Mouse (Mus musculus) fat pad, adult 2 months (tissue): ENCODE data around the gene Mrps21.
"Not testable (repeated sequence)": the region's sequence is repeated elsewhere in the genome, so short reads cannot be mapped to it uniquely, and the experiment has no call there.

Source experiments
- DNase-seq: peaks from one replicate; pipeline ENCODE4 v3.0.0-alpha.2; 2011; ENCODE audit warnings: low read depth, low spot score; ENCODE audit errors: extremely low read depth

Gene Mrps21

DNA sequence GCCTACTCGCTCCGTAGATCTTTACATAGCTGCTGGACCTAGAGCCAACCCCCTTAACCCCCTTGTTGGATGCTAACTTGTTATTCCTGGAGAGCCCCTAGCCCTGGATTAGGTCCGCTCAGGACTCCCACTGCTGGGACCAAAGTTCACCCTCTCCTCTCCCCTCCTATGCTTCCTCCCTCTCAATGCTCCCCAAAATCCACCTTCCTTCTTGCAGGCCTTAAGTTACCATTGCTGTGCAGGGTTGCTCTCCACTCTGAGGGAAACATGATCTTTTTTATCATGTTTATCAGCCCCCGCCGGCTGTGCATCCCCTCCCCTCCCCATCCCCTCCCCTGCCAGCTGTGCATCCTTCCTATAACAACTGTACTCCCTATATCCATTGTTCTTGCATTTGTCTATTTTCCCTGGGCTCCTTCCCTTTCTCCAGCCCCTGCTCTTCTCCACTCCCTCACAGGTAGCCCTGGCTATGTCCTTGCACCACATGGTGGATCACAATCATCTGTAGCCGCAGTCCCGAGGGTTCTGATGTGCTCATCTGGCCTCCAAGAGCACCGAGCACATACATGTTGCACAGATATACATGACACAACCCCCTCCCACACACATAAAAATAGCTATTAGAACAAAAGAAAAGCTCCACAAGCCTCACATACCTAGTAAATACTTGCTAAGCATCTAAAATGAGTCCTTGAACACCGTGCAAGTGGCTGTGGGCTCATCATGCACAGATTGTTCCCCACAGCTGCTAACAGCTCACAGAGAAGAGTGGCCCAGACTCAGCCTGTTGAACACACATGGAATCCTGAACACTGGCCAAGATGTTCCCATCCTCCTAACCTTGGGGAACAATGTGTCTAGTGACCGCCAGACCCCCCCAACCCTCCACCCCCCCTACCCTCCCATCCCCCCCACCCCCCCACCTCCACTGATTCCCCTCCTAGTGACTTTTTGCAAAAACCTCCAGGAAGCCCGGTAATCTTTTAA is 21.0 kb upstream of the Mrps21 start:
- no peak for DNase-seq

DNA sequence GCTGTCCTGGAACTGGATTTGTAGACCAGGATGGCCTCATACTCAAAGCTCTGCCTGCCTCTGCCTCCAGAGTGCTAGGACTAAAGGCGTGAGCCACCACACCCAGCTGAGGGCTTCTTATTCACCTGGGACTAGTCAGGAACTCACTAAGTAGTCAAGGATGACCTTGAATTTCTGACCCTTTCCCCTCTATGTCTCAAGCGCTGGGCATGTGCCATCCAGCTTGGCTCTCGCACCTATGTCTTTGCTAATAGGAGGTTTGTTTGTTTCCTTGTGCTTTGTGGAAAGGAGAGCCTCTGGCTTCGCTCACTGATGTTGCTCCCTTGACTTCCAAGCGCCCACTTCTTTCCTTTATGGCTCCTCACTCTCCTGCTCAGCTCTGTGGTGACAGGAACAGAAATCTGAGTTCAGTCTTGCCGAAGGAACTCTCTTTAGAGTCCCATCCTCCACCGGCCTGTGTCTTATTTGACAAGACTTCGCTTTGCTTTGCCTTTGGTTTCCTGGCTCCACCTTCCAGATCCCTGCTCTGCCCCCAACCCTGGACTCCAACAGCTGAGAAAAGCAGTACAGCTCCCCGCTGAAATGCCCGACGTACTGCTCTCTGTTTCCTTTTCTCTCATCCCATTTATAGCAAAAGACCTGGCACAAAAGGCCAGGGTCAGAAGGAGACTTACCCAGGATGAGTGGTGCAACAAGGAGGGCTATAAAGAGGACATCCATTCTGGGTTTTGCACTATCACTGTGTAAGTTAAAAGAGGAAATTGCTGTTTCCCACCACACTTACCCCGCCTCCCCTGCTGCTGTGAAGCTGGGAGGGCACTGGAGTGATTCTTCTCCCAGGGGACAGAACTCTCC is 20.1 kb upstream of the Mrps21 start, which contains the start of gene BC028528:
Gene BC028528, minus strand, starts transcription at position 795 of the 855 bp plus-strand sequence.
- DNase-seq, result no peak

DNA sequence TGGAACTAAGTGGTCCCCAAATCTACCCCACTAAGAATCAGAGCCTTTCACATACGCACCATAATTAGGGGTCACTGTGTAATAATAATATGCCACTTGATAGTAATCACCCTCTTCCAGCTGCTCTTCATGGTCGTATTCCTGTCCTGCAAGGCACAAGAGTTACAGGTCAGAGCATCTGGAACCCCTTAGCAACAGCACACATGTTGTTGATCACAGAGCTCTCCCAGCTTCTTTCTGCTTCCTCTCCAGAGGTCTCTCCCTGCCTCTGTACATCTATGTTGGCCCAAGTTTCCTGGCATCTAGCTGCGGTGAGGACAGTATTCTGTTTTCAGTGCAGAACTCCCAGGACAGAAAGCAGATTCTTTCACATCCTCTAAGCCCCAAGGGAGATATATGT is 18.3 kb upstream of the Mrps21 start:
- DNase-seq, result no peak

DNA sequence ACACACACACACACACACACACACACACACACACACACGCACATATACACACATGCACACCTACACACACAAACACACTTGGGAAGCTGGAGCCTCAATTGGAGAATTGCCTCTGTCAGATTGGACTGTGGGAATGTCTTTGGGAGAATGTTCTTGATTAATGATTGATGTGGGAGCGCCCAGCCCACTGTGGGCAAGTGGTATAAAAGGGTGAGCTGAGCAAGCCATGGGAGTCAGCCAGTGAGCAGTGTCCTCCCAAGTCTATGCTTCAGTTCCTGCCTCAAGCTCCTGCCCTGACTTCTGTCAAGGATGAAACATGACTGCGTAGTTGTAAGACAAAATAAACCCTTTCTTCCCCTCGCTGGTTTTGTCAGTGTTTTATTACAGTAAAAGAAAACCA is 16.3 kb upstream of the Mrps21 start:
- no peak for DNase-seq

DNA sequence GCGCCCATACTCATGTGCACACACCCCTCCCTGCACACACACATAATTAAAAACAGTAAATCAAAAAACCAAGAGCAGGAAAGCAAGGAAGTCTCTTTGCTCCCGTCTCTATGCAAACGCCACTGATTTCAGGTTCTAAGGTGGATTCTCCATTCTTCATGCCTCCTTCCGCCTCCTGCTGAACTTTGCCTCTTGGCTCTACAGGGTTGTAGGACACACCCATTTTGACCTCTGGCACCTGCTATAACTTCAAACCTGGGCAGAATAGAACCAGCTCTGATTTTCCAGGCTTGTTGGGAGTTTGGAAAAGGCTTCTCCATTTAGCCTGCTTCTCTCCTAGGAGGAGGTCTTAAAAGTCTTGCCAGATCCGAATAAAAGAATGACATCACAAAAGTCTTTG is 13.1 kb upstream of the Mrps21 start:
- no peak for DNase-seq

DNA sequence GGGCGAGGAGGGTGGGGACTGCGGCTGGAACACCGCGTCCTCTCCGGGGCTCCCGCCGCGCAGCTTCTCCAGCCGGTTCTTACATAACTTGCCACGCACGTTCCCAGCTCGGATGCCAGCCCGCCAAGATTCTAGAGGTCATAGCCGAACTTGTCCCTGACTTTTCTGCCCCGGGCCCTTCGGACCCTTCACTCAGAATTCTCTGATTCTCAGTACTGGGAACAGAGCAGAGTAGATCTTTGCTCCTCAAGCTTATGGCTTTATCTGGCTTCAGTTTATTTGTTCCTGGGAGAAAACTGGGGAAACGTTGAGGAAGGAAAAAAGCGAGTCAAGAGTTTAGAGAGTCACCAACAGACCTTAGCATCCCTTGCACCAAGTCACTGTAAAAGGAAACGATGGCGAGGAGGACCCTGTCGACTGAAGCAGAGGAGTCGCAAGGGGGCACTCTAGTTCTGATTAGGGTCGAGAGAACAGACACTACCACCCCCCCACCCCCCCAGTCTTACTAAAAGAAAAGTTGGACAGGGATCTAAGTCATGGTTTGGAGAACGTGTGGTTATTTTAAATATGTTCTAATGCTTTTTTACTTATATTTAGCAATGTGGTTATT is 11.6 kb upstream of the Mrps21 start:
- no peak for DNase-seq

DNA sequence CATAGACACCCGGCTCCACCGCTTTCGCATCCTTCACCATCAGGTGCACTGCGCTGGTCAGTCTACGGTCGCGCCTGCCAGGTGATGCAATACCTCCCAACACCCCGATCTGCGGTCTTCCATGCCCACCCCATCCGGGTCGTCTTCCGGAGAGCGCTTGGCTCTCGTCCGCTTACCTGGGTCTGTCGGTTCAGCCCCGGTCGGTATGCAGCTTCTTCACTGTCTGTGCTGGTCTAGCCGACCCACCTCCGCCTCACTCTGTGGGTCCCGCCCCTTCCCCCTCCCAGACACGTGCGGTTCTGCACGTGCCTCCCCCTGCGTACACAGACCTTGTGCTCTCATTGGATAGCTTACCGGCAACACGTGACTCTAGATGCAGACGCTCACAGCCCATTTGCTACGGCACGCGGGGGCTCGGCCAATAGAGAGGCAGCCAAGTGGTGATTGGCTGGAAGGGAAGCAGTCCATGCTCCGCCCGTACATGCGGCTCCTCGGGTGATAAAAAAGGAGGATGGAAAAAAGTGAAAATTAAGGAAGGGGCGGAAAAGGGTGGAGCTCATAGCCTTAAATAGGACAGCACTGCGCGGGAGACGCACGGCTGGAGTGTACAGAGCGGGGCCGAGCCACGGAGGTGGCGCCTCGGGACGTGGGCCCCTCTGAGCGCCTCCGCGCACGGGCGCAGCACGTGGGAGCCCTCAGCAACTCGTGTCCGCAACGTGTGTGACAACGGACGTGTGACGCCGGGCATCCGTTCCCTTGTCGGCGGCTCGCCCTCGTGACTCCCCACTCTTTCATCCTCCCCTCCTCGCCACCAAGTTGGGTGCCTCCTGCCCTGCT is 10.9 kb upstream of the Mrps21 start, which contains the start of gene Ciart:
Gene Ciart, minus strand, starts transcription at position 273 of the 837 bp plus-strand sequence.
- no peak for DNase-seq

DNA sequence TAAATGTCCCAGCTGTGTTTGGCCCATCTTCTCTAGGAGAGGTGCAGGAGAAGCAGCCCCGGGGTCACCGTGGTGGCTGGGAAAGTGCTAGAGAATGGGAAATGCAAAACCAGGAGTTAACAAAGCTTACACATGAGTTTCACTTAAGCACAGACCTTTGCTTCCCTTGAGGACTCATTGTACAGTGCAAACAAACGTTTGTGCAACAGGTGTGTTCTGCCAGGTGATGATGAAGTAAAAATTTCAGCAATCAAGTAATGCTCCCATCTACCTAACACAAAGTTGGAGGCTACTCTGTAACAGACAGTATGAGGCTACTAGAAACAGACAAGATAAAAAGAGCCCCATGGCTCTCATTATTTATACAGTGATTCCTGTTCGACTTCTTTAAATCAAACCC is 7.7 kb upstream of the Mrps21 start:
- no peak for DNase-seq

DNA sequence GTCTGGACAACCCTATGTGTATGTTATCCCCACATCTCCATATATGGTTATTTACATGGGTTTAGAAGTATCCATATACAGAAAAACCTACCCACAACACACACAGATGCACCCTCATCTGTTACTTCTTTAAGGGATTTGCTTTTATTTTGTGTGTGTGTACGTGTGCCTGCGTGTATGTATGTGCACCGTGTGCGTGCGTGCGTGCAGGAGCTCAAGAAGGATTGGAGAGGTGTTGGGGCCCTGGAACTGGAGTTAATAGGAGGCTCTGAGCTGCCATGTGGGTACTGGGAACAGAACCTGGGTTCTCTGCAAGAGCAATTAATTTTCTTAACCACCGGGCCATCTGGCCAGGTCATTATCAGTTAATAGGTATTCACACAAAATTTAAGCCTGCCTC is 729 bp upstream of the Mrps21 start:
- no peak for DNase-seq

DNA sequence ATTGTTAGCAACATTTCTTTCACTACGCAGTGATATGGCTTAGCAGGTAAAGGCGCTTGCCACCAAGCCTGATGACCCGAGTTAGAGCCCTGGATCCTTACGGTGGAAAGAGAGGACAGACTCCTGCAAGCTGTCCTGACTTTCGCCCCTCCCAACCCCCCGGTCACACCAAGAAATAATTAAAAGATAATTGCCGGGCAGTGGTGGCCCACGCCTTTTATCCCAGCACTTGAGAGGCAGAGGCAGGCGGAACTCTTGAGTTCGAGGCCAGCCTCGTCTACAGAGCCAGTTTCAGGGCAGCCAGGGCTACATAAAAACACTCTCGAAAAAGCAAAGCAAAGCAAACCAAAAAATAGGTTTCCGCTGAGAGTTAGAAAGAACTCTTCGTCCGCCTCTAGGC is 343 bp downstream of the Mrps21 start:
- DNase-seq, result no peak

DNA sequence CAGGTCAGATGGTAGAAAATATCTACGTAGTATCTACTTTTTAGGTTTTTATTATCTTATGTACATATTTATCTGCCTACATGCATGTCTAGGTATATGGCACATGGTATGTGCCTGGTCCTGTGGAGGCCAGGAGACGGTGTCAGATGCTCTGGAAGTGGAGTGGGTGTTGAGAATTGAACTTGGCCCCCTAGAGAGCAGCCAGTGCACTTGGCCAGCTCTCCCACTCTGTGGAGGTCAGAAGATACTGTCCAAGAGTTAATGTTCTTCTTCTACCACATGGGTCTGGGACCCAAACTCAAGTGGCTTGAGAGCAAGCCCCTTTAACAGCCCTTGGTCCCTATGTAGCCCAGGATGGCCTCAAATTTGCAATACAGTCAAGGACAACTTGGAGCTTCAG is 3.9 kb downstream of the Mrps21 start:
- DNase-seq, result no peak

DNA sequence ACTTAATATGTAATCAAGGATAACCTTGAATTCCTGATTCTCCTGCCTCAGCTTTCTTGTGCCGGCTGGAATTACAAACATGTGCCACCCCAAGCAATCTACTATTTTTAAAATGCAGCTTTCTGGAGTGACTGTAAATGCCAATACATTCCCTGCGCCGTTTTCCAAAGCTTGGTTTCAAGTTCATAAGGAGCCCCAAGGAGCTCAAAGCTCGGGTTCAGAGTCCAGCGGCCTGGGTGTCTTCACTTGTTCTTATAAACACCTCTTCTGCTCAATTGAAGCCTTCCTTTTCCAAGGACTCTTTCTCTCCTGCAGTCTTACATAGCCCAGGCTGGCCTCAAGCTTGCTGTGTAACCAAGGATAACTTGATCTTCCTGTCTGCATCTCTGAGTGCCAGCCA is 5.2 kb downstream of the Mrps21 start:
- no peak for DNase-seq

DNA sequence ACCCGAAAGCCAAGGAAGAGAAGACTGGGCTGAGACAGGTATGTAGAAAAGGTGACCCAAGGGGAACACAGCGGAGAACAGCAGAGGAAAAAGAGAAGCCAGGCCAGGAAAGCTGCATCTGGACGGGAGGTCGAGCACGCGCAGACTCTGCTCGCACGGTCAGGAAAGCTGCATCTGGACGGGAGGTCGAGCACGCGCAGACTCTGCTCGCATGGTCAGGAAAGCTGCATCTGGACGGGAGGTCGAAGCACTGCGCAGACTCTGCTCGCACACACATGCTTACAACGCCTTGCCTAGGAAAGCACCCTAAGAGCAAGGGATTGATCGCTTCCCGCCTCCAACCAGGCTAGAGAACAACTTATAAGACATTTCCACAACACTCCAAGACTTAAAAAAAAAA is 5.7 kb downstream of the Mrps21 start:
- no peak for DNase-seq

DNA sequence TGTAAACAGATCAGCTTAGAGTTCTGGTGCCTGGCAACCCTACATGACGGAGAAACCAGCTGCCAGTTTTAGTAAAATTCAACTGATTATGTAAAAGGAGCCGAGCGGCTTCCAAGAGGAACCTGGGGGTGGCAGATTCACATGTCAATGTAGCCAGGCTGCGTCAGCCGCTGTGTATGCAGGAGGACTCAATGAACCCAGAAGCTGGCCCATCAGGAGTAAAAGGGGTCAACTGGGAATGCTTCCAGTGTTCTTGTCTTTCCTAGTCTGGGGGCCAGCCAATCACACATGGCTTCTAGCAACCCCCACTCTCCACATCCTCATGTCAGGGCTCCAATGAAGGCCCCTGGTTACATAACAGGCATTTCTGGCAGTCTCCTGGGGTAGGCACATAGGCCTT is 6.3 kb downstream of the Mrps21 start:
- DNase-seq, result no peak

DNA sequence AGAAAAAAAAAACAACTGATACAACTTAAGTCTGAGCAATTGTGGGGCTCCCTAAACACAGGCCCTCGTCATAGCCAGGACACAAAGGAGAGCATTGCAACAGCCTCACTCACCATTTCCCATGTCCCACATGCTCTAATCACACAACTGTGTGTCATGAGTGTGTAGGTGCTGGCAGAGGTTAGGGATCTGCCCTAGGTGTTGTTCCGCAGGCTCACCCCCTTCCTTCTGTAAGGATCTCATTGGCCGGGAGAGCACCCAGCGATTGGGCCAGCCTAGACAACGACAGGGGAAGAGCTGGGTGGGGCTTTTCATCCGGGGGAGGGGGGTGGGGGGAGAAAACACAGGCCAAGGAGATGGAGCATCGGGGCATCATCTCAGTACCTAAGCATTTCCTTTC is 7.7 kb downstream of the Mrps21 start:
- no peak for DNase-seq

DNA sequence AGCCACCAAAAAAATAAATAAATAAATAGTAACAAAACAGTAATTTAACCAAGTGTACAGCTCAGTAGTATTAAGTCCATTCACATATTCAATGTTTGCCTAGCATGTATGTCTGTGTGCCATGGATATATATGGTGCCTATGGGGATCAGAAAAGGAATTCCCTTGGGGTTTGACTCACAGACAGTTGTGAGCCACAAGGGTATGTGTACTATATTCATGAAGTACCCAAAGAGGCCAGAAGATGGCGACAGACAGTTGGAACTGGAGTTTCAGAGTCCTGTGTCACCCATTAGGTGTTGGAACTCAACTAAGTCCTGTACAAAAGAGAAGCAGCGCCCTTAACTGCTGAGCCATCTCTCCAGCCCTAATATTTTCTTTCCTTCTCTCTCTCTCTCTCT is 9.5 kb downstream of the Mrps21 start:
- no peak for DNase-seq

DNA sequence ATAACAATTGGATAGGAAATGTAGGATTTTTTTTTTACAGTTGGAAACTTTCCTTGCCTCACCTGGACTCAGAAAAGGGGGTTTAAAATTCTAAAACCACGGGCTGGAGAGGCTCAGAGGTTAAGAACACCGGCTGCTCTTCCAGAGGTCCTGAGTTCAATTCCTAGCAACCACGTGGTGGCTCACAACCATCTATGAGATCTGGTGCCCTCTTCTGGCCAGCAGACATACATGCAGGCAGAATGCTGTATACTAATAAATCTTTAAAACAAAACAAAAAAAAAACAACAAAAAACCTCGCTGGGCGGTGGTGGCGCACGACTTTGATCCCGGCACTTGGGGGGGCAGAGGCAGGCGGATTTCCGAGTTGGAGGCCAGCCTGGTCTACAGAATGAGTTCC is 10.1 kb downstream of the Mrps21 start:
- DNase-seq, result no peak

DNA sequence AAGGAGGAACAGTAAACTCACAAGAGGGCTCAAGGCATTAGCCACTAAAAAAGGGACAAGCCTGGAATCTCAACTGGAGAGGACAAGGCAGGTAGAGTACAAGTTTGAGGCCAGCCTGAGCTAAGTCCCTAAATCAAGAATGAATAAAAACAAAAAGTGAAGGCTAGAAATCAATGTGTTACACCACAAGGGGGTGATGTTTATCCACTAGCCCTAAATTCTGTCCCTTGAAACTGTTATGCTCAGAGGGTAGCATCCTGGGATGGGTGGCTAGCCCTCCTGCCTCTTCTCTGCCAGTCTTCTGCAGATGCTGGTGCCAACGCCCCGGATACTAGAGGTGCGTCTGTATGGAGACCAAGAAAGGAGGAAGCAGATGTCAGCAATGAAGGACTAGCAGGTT is 11.0 kb downstream of the Mrps21 start:
- DNase-seq, result no peak

DNA sequence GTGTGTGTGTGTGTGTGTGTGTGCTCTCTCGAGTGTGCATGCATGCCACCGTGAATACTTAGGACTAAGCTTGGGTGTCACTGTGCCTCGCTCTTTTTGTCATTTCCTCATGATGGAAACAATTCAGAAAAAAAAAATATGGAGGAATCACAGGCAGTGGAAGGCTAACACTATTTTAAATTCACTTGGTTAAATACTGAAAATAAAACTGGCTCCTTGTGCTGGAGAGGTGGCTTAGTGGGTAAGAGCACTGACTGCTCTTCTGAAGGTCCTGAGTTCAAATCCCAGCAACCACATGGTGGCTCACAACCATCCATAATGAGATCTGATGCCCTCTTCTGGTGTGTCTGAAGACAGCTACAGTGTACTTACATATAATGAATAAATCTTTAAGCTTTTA is 13.0 kb downstream of the Mrps21 start:
- DNase-seq, result not testable (repeated sequence)

DNA sequence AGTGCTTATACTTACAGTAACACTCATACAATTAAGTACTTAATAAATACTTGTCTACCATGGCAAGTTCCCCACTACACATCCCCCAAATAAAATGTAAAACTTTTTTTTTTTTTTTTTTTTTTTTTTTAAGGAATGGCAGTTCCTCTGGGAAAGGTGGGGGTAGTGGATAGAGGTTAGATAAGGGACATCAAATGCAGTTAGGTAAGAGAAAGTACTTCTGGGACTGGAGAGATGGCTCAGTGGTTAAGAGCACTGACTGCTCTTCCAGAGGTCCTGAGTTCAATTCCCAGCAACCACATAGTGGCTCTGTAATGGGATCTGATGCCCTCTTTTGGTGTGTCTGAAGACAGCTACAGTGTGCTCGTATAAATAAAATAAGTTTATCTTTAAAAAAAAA is 14.3 kb downstream of the Mrps21 start:
- not testable (repeated sequence) for DNase-seq
